Mouse (Mus musculus) hindbrain, embryonic 10.5 days (tissue): ENCODE measurements around the gene Usp49. TPM values are rescaled to one million over a fixed set of nuclear protein-coding genes. Genes with fewer than 3 reads are reported as not detected.

Experiments used
- DNase-seq: peaks from one replicate; pipeline ENCODE4 v3.0.0-alpha.2; 2017; ENCODE audit warnings: low spot score
- H3K27ac ChIP-seq: fragments of 300-500 bp; sonication (generic); 2 replicates; pipeline ENCODE4 v1.5.1; 2016; ENCODE audit warnings: mild to moderate bottlenecking, moderate library complexity
- H3K27me3 ChIP-seq: fragments of 300-500 bp; sonication (generic); 2 replicates; pipeline ENCODE4 v1.6.1; 2016; ENCODE audit warnings: mild to moderate bottlenecking; ENCODE audit not compliant: poor library complexity, insufficient read depth, severe bottlenecking
- H3K36me3 ChIP-seq: fragments of 300-500 bp; sonication (generic); 2 replicates; pipeline ENCODE4 v1.6.1; 2016; ENCODE audit warnings: mild to moderate bottlenecking, moderate library complexity
- H3K4me1 ChIP-seq: fragments of 300-500 bp; sonication (generic); replicated peaks from 2 replicates; pipeline ENCODE4 v1.6.1; 2016; ENCODE audit warnings: mild to moderate bottlenecking
- H3K4me3 ChIP-seq: fragments of 300-500 bp; sonication (generic); 2 replicates; pipeline ENCODE4 v1.5.1; 2016; ENCODE audit warnings: mild to moderate bottlenecking, moderate library complexity
- H3K9me3 ChIP-seq: fragments of 300-500 bp; sonication (generic); 2 replicates; pipeline ENCODE4 v1.6.1; 2016; ENCODE audit warnings: mild to moderate bottlenecking, moderate library complexity
- WGBS: fragments of 180-500 bp; shearing (Covaris S2); methylation state at CpG from one replicate; pipeline ENCODE4 v1.1.7; 2016; 5-methylcytosine and 5-hydroxymethylcytosine counted together
- polyA plus RNA-seq: library from polyadenylated mRNA; unstranded; fragments of >200 nt; fragmentation: Nextera tagmentation; extraction: Ambion mirVana; gene quantifications from 2 replicates; pipeline ENCODE4 v1.2.1, GENCODE M21; 2016

The Usp49 gene
- polyA plus RNA-seq, 1 experiment from 2014 or later: 8.4 TPM

GRCm38 (mm10) chr17:47669166-47669565 lies 38.7 kb downstream of the Usp49 start:
- peaks cover 32% of the 10 kb centered on the region for H3K4me1 ChIP-seq
- peaks cover 46% of the 10 kb centered on the region for H3K27me3 ChIP-seq
- peaks cover 11% of the 10 kb centered on the region for H3K36me3 ChIP-seq
- no peaks in the 10 kb centered on the region for H3K9me3 ChIP-seq
- no peak overlapping the region for H3K27ac ChIP-seq
- H3K4me3 ChIP-seq: no peak overlapping the region
- WGBS: 90% methylated on average over 4 of the region's 4 CpGs
- no peak for DNase-seq

GRCm38 (mm10) chr17:47671988-47672310 lies 41.5 kb downstream of the Usp49 start:
- Histone ChIP-seq H3K9me3 (no peaks in the 10 kb centered on the region), H3K27me3 (peaks cover 48% of the 10 kb centered on the region), H3K27ac (peak overlapping the region; percentile 76), H3K4me3 (peak overlapping the region; percentile 53), H3K36me3 (peaks cover 26% of the 10 kb centered on the region), H3K4me1 (peaks cover 34% of the 10 kb centered on the region)
- WGBS: 10% methylated on average over 14 of the region's 14 CpGs
- DNase-seq: no peak

- 4% methylated on average over 68 of the region's 68 CpGs for WGBS
- H3K9me3 ChIP-seq: no peaks in the 10 kb centered on the region
- peak overlapping the region; percentile 53 for H3K4me3 ChIP-seq
- peak overlapping the region; percentile 76 for H3K27ac ChIP-seq
- peaks cover 34% of the 10 kb centered on the region for H3K4me1 ChIP-seq
- peaks cover 48% of the 10 kb centered on the region for H3K27me3 ChIP-seq
- peak; percentile 73 for DNase-seq
- peaks cover 26% of the 10 kb centered on the region for H3K36me3 ChIP-seq
Measured at GRCm38 (mm10) chr17:47672311-47673111, 42.0 kb downstream of the Usp49 start.

- no peak overlapping the region for H3K4me3 ChIP-seq
- peaks cover 60% of the 10 kb centered on the region for H3K36me3 ChIP-seq
- H3K4me1 ChIP-seq: peaks cover 32% of the 10 kb centered on the region
- H3K27me3 ChIP-seq: peaks cover 27% of the 10 kb centered on the region
- no peaks in the 10 kb centered on the region for H3K9me3 ChIP-seq
- 22% methylated on average over 9 of the region's 9 CpGs for WGBS
- no peak overlapping the region; the same call in 1 of the 2 replicates for H3K27ac ChIP-seq
- DNase-seq: peak; percentile 77
Measured at GRCm38 (mm10) chr17:47676581-47676980, 46.1 kb downstream of the Usp49 start.

- peaks cover 16% of the 10 kb centered on the region for H3K4me1 ChIP-seq
- H3K27me3 ChIP-seq: peaks cover 11% of the 10 kb centered on the region
- no peak for DNase-seq
- H3K4me3 ChIP-seq: no peak overlapping the region
- peaks cover 70% of the 10 kb centered on the region for H3K36me3 ChIP-seq
- no peak overlapping the region for H3K27ac ChIP-seq
- WGBS: 91% methylated on average over 5 of the region's 5 CpGs
- no peaks in the 10 kb centered on the region for H3K9me3 ChIP-seq
Measured at GRCm38 (mm10) chr17:47678238-47678637, 47.7 kb downstream of the Usp49 start.

- no peak for DNase-seq
- H3K9me3 ChIP-seq: no peaks in the 10 kb centered on the region
- no peak overlapping the region for H3K4me3 ChIP-seq
- WGBS: 82% methylated on average over 5 of the region's 5 CpGs
- H3K4me1 ChIP-seq: peaks cover 11% of the 10 kb centered on the region
- H3K36me3 ChIP-seq: peaks cover 73% of the 10 kb centered on the region
- H3K27ac ChIP-seq: no peak overlapping the region
- H3K27me3 ChIP-seq: peaks cover 6% of the 10 kb centered on the region; the same call in 1 of the 2 replicates
Measured at GRCm38 (mm10) chr17:47678702-47679101, 48.2 kb downstream of the Usp49 start.

GRCm38 (mm10) chr17:47682836-47683235 lies 52.3 kb downstream of the Usp49 start:
- DNase-seq: no peak
- 88% methylated on average over 4 of the region's 4 CpGs for WGBS
- Histone ChIP-seq H3K36me3 (peaks cover 85% of the 10 kb centered on the region), H3K27ac (no peak overlapping the region), H3K4me3 (no peak overlapping the region), H3K27me3 (no peaks in the 10 kb centered on the region), H3K9me3 (no peaks in the 10 kb centered on the region), H3K4me1 (peaks cover 14% of the 10 kb centered on the region)

GRCm38 (mm10) chr17:47687409-47688343 lies 57.2 kb downstream of the Usp49 start:
- peaks cover 40% of the 10 kb centered on the region for H3K36me3 ChIP-seq
- H3K4me3 ChIP-seq: peak overlapping the region; percentile 85
- WGBS: under 1% methylated on average over 70 of the region's 70 CpGs
- H3K27ac ChIP-seq: peak overlapping the region; percentile 92
- peak; percentile 96 for DNase-seq
- H3K4me1 ChIP-seq: peaks cover 37% of the 10 kb centered on the region
- no peaks in the 10 kb centered on the region for H3K9me3 ChIP-seq
- peaks cover 33% of the 10 kb centered on the region for H3K27me3 ChIP-seq

- WGBS: under 1% methylated on average over 9 of the region's 9 CpGs
- no peak for DNase-seq
- Histone ChIP-seq H3K36me3 (peaks cover 34% of the 10 kb centered on the region), H3K4me3 (peak within 1 kb of the TSS; percentile 85), H3K4me1 (peaks cover 38% of the 10 kb centered on the region), H3K9me3 (no peaks in the 10 kb centered on the region), H3K27me3 (peaks cover 39% of the 10 kb centered on the region), H3K27ac (peak within 1 kb of the TSS; percentile 92)
Measured at GRCm38 (mm10) chr17:47688344-47688607, 57.8 kb downstream of the Usp49 start, which contains the start of gene Tomm6. Gene Tomm6 (minus strand): TSS chr17:47688386.

GRCm38 (mm10) chr17:47688608-47689575 lies 58.4 kb downstream of the Usp49 start, which contains the start of gene Frs3:
Gene Frs3 (plus strand): TSS chr17:47689030.
- H3K9me3 ChIP-seq: no peaks in the 10 kb centered on the region
- under 1% methylated on average over 58 of the region's 58 CpGs for WGBS

GRCm38 (mm10) chr17:47689894-47690293 lies 59.4 kb downstream of the Usp49 start:
- Histone ChIP-seq H3K36me3 (peaks cover 18% of the 10 kb centered on the region), H3K4me1 (peaks cover 52% of the 10 kb centered on the region), H3K27ac (no peak overlapping the region), H3K9me3 (no peaks in the 10 kb centered on the region), H3K27me3 (peaks cover 47% of the 10 kb centered on the region), H3K4me3 (peak overlapping the region; percentile 85)
- no peak for DNase-seq
- 86% methylated on average over 8 of the region's 8 CpGs for WGBS

More at GRCm38 (mm10) chr17:47688608-47689575, 58.4 kb downstream of the Usp49 start, which contains the start of gene Frs3:
- peak; percentile 74 for DNase-seq
- peak within 1 kb of the TSS; percentile 85 for H3K4me3 ChIP-seq
- peaks cover 28% of the 10 kb centered on the region for H3K36me3 ChIP-seq
- peak within 1 kb of the TSS; percentile 92 for H3K27ac ChIP-seq
- peaks cover 44% of the 10 kb centered on the region for H3K4me1 ChIP-seq
- H3K27me3 ChIP-seq: peaks cover 46% of the 10 kb centered on the region

- no peak overlapping the region for H3K27ac ChIP-seq
- no peak for DNase-seq
- H3K27me3 ChIP-seq: peaks cover 51% of the 10 kb centered on the region
- no peak overlapping the region for H3K4me3 ChIP-seq
- H3K36me3 ChIP-seq: peaks cover under 1% of the 10 kb centered on the region; the same call in 1 of the 2 replicates
- H3K4me1 ChIP-seq: peaks cover 54% of the 10 kb centered on the region
- no peaks in the 10 kb centered on the region for H3K9me3 ChIP-seq
- 94% methylated on average over 3 of the region's 3 CpGs for WGBS
Measured at GRCm38 (mm10) chr17:47691650-47692049, 61.2 kb downstream of the Usp49 start.
